Mouse (Mus musculus) limb, embryonic 14.5 days (tissue): ENCODE measurements around the gene Khdc3. TPM values are rescaled to one million over a fixed set of nuclear protein-coding genes. Genes with fewer than 3 reads are reported as not detected.
"Not testable (repeated sequence)": the region's sequence is repeated elsewhere in the genome, so short reads cannot be mapped to it uniquely, and the experiment has no call there.

Experiments used
- ATAC-seq: fragments of 200-750 bp; cut with Nextera tagmentation; 2 replicates; pipeline ENCODE4 v1.8.0; 2017; ENCODE audit warnings: low read depth, moderate number of reproducible peaks, moderate TSS enrichment; ENCODE audit not compliant: low FRiP score
- DNase-seq: peaks from one replicate; pipeline ENCODE4 v3.0.0-alpha.2; 2015; ENCODE audit warnings: low spot score
- H3K27ac ChIP-seq: fragments of 300-500 bp; sonication (generic); replicated peaks from 2 replicates; pipeline ENCODE4 v1.5.1; 2014; ENCODE audit warnings: low read depth, mild to moderate bottlenecking, low read length, moderate library complexity, mixed read lengths
- H3K27me3 ChIP-seq: fragments of 300-500 bp; sonication (generic); 2 replicates; pipeline ENCODE4 v1.6.1; 2014; ENCODE audit warnings: low read length, mixed read lengths; ENCODE audit not compliant: control insufficient read depth, insufficient read depth
- H3K36me3 ChIP-seq: fragments of 300-500 bp; sonication (generic); 2 replicates; pipeline ENCODE4 v1.6.1; 2014; ENCODE audit warnings: mild to moderate bottlenecking, low read length, moderate library complexity, mixed read lengths; ENCODE audit not compliant: control insufficient read depth, insufficient read depth
- H3K4me1 ChIP-seq: fragments of 300-500 bp; sonication (generic); 2 replicates; pipeline ENCODE4 v1.6.1; 2014; ENCODE audit warnings: antibody characterized with exemption, low read length, mixed read lengths; ENCODE audit not compliant: control insufficient read depth, insufficient read depth
- H3K4me2 ChIP-seq: fragments of 300-500 bp; sonication (generic); replicated peaks from 2 replicates; pipeline ENCODE4 v1.6.1; 2014; ENCODE audit warnings: low read depth, mild to moderate bottlenecking, low read length, moderate library complexity; ENCODE audit not compliant: severe bottlenecking
- H3K4me3 ChIP-seq: fragments of 300-500 bp; sonication (generic); replicated peaks from 2 replicates; pipeline ENCODE4 v1.5.1; 2014; ENCODE audit warnings: low read length
- H3K9ac ChIP-seq: fragments of 300-500 bp; sonication (generic); 2 replicates; pipeline ENCODE4 v1.6.1; 2014; ENCODE audit warnings: mild to moderate bottlenecking, low read depth, low read length, moderate library complexity; ENCODE audit not compliant: severe bottlenecking
- H3K9me3 ChIP-seq: fragments of 300-500 bp; sonication (generic); 2 replicates; pipeline ENCODE4 v1.6.1; 2016; ENCODE audit warnings: low read length; ENCODE audit not compliant: control insufficient read depth
- POLR2A ChIP-seq: fragments of 200-500 bp; IDR thresholded peaks from 2 replicates; pipeline ENCODE4 v1.8.0; 2012; ENCODE audit warnings: inconsistent platforms, mild to moderate bottlenecking, moderate library complexity, borderline replicate concordance; ENCODE audit not compliant: insufficient read depth, insufficient read length; ENCODE audit errors: extremely low read depth
- WGBS: fragments of 180-500 bp; shearing (Covaris S2); extraction: QIAGEN DNeasy Blood & Tissue Kit; methylation state at CpG from one replicate; pipeline ENCODE4 v1.1.7; 2014; 5-methylcytosine and 5-hydroxymethylcytosine counted together
- polyA plus RNA-seq, 2 experiments: library from polyadenylated mRNA; depleted of rRNA in 1 of 2; stranded (reverse) in 1 of 2; unstranded in 1 of 2; fragments of >200 nt; fragmentation: Nextera tagmentation in 1 of 2; extraction: Ambion mirVana in 1 of 2; gene quantifications; 2 replicates each; pipeline versions ENCODE4 v1.2.1 to v1.2.3; 2012 to 2014

Gene Khdc3
- polyA plus RNA-seq, 2 experiments = 0.06 to 0.15 TPM

GRCm38 (mm10) chr9:73105771-73106170 lies 4.1 kb downstream of the Khdc3 start:
- 0 out of 2 replicates have a peak, but pooled peaks cover 2% of the 10 kb centered on the region for H3K27me3 ChIP-seq
- peaks cover 6% of the 10 kb centered on the region; the same call in 1 of the 2 replicates for H3K4me1 ChIP-seq
- H3K27ac ChIP-seq = no peak overlapping the region
- H3K9me3 ChIP-seq = no peaks in the 10 kb centered on the region
- no peaks in the 10 kb centered on the region for H3K36me3 ChIP-seq
- DNase-seq (no peak), ATAC-seq (no peak)
- H3K9ac ChIP-seq = no peak overlapping the region
- H3K4me2 ChIP-seq = no peak overlapping the region
- H3K4me3 ChIP-seq = no peak overlapping the region
- no peak for TF ChIP-seq POLR2A

DNA sequence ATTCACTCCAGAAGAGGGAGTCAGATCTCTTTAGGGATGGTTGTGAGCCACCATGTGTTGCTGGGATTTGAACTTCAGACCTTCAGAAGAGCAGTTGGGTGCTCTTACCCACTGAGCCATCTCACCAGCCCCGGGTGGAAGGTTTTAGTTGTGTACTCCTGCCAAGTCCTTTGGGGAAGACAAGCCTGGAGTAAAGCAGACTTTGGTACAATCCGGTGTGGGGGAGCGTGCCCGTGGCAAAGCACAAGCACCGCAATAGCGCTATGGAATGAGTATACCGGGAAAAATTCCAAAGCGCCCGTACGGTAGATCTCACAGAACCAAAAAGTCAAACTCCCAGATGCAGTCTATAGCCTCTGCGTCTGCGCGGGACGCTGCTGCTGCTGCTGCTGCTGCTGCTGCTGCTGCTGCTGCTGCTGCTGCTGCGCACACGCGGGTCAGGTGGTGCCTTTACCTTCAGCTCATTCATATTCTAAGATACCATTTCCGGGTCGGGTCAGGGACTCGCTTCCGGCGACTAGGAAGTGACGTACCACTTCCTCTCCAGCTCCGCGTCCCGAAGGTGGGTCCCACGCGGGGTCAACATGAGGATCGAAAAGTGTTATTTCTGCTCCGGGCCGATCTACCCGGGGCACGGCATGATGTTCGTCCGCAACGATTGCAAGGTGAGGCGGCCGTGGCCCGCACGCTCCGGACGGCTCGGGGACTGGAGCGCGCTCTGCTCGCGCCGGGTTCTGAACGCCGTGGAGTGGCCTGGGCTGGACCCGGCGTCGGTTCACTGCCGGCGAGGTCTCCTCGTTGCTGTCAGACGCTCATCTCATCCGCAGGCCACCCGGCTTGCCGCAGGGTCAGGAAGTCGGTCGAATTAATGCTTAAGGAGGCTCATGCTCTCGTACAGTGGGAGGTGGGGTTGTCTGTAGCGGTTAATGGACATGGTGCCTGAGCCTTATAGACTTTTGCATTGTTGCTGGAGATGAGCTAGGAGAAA lies 11.6 kb downstream of the Khdc3 start, which contains the start of gene Rsl24d1:
Gene Rsl24d1 (plus strand): TSS at position 508 of the 988 bp plus-strand sequence.
- no peaks in the 10 kb centered on the region for H3K27me3 ChIP-seq
- no peak for TF ChIP-seq POLR2A

GRCm38 (mm10) chr9:73116704-73117103 lies 15.1 kb downstream of the Khdc3 start:
- DNase-seq = not testable (repeated sequence)

More for the DNA sequence above, 11.6 kb downstream of the Khdc3 start, which contains the start of gene Rsl24d1:
- ATAC-seq (peak; percentile 98), DNase-seq (peak; percentile 92)
- H3K27ac ChIP-seq = peak within 1 kb of the TSS; percentile 69
- H3K4me3 ChIP-seq = peak within 1 kb of the TSS; percentile 95
- peaks cover 28% of the 10 kb centered on the region for H3K36me3 ChIP-seq
- peak within 1 kb of the TSS; percentile 74 for H3K4me2 ChIP-seq
- no peaks in the 10 kb centered on the region for H3K9me3 ChIP-seq
- peaks cover 7% of the 10 kb centered on the region for H3K4me1 ChIP-seq
- under 1% methylated on average over 64 of the region's 64 CpGs for WGBS
- H3K9ac ChIP-seq = peak within 1 kb of the TSS; percentile 78

GRCm38 (mm10) chr9:73118012-73118411 lies 16.4 kb downstream of the Khdc3 start:
- H3K27ac ChIP-seq = no peak overlapping the region
- no peaks in the 10 kb centered on the region for H3K9me3 ChIP-seq
- DNase-seq (no peak), ATAC-seq (no peak)
- H3K4me1 ChIP-seq = peaks cover 7% of the 10 kb centered on the region
- no peak for TF ChIP-seq POLR2A
- no peaks in the 10 kb centered on the region for H3K27me3 ChIP-seq
- 82% methylated on average over 4 of the region's 4 CpGs for WGBS
- peaks cover 58% of the 10 kb centered on the region for H3K36me3 ChIP-seq
- no peak overlapping the region for H3K9ac ChIP-seq
- no peak overlapping the region for H3K4me3 ChIP-seq
- H3K4me2 ChIP-seq = no peak overlapping the region

More at GRCm38 (mm10) chr9:73116704-73117103, 15.1 kb downstream of the Khdc3 start:
- not testable (repeated sequence) for ATAC-seq, H3K9ac ChIP-seq, H3K9me3 ChIP-seq, H3K4me2 ChIP-seq, H3K27ac ChIP-seq, H3K27me3 ChIP-seq, H3K4me3 ChIP-seq, H3K4me1 ChIP-seq
- H3K36me3 ChIP-seq = peaks cover 53% of the 10 kb centered on the region
- WGBS = 89% methylated on average over 6 of the region's 6 CpGs

GRCm38 (mm10) chr9:73121735-73122134 lies 20.1 kb downstream of the Khdc3 start:
- Histone ChIP-seq H3K9ac (no peak overlapping the region), H3K4me3 (no peak overlapping the region), H3K36me3 (peaks cover 74% of the 10 kb centered on the region), H3K4me1 (no peaks in the 10 kb centered on the region), H3K27ac (no peak overlapping the region), H3K9me3 (no peaks in the 10 kb centered on the region), H3K4me2 (no peak overlapping the region), H3K27me3 (no peaks in the 10 kb centered on the region)
- DNase-seq (no peak), ATAC-seq (no peak)
- 78% methylated on average over 8 of the region's 8 CpGs for WGBS
- TF ChIP-seq POLR2A = no peak
